Mouse (Mus musculus): ENCODE measurements at regions not wholly inside any gene's neighbourhood (a gene's known extent, or its start where the extent isn't known, plus 50 kb on each side); places are given as distances from the start of the nearest gene placed in this dataset.

DNA sequence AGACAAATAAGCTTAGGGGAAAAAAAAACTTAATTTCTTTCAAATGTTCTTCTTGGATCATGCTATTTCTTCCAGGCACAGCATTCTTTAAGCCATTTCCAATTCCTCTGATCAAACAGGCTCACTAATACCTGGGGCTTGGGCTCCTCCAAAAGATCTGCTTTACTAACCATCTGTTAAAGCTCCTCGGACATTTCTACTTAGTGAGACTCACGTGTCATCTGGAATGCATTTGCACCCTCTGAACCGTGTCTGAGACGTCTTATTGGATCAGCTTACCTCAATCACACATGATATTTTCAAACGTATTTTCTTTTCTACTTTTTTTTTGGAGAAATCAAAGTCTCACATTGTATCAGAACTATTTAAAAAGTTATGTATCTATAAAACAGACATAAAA, 132.4 kb downstream of the Npr3 start:
- TF ChIP-seq CTCF (IDR thresholded peaks at IDR 0.05): no peak
- no peak for TF ChIP-seq EP300 (IDR thresholded peaks at IDR 0.05)
- DNase-seq (ENCODE audit: low spot score): no peak
- Histone ChIP-seq H3K27ac (ENCODE audit: low read length) (no peak overlapping the region), H3K27me3 (replicated peaks; ENCODE audit: insufficient read depth, low read length) (no peaks in the 10 kb centered on the region), H3K4me3 (ENCODE audit: low read depth, low read length) (no peak overlapping the region), H3K9me3 (ENCODE audit: low read length) (no peaks in the 10 kb centered on the region), H3K36me3 (ENCODE audit: insufficient read depth, low read length) (no peaks in the 10 kb centered on the region), H3K9ac (replicated peaks; ENCODE audit: low read depth) (no peak overlapping the region), H3K4me2 (replicated peaks; ENCODE audit: low read depth, low read length) (no peak overlapping the region), H3K4me1 (ENCODE audit: insufficient read depth, low read depth, low read length) (no peaks in the 10 kb centered on the region)
- 64% methylated on average over 5 of the region's 5 CpGs for WGBS
- no peak for ATAC-seq

DNA sequence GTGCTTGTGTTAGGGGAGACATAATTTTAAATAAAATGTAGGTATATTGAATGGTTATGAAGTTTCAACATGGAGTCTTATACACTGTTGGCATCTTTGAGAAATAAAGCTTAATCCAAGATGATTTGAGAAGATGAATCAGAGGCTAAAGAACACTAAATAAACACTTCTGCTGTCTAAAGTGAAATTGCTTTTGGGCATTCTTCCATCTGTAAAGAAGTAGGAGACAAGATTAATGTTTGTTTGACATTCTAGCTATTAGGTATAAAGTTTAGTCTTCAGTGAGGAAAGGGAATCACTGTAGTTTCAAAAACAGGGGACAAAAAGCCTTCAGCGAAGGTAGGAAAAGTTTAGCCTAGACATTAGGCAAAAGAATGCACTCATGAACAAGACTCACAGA, 136.5 kb downstream of the Npr3 start:
- Histone ChIP-seq H3K36me3 (ENCODE audit: insufficient read depth, low read length) (no peaks in the 10 kb centered on the region), H3K27me3 (replicated peaks; ENCODE audit: insufficient read depth, low read length) (no peaks in the 10 kb centered on the region), H3K4me3 (ENCODE audit: low read depth, low read length) (no peak overlapping the region), H3K9me3 (ENCODE audit: low read length) (no peaks in the 10 kb centered on the region), H3K4me2 (replicated peaks; ENCODE audit: low read depth, low read length) (no peak overlapping the region), H3K9ac (replicated peaks; ENCODE audit: low read depth) (no peak overlapping the region), H3K4me1 (ENCODE audit: insufficient read depth, low read depth, low read length) (no peaks in the 10 kb centered on the region), H3K27ac (ENCODE audit: low read length) (no peak overlapping the region)
- ATAC-seq (no peak), DNase-seq (ENCODE audit: low spot score) (no peak)
- 79% methylated on average over 1 of the region's 1 CpGs for WGBS
- TF ChIP-seq EP300 (IDR thresholded peaks at IDR 0.05) (no peak), CTCF (IDR thresholded peaks at IDR 0.05) (no peak)

DNA sequence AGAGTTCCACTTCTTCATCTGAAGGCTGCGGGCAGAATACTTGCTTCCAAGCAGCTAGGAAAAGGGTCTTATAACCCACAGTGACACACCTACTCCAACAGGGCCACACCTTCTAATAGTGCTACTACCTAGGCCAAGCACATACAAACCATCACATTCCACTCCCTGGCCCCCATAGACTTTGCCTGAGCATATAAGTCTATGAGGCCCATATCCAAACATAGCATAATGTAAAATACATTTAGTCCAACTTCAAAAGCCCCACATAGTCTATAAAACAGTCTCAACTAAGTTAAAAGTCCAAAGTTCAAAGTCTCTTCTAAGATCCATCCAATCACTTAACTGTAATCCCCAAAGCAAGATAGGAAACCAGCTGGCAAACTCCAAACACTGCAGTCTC, 149.1 kb downstream of the Npr3 start:
- no peaks in the 10 kb centered on the region for H3K27me3 ChIP-seq (replicated peaks; ENCODE audit: insufficient read depth, low read length)
- TF ChIP-seq CTCF (IDR thresholded peaks at IDR 0.05) (no peak), EP300 (IDR thresholded peaks at IDR 0.05) (no peak)
- ATAC-seq: no peak
- H3K4me2 ChIP-seq (replicated peaks; ENCODE audit: low read depth, low read length): no peak overlapping the region
- no peaks in the 10 kb centered on the region for H3K4me1 ChIP-seq (ENCODE audit: insufficient read depth, low read depth, low read length)
- H3K27ac ChIP-seq (ENCODE audit: low read length): no peak overlapping the region
- no peak overlapping the region for H3K9ac ChIP-seq (replicated peaks; ENCODE audit: low read depth)
- H3K36me3 ChIP-seq (ENCODE audit: insufficient read depth, low read length): no peaks in the 10 kb centered on the region
- 95% methylated on average over 1 of the region's 1 CpGs for WGBS
- no peak overlapping the region for H3K4me3 ChIP-seq (ENCODE audit: low read depth, low read length)
- no peak for DNase-seq (ENCODE audit: low spot score)
- no peaks in the 10 kb centered on the region for H3K9me3 ChIP-seq (ENCODE audit: low read length)

DNA sequence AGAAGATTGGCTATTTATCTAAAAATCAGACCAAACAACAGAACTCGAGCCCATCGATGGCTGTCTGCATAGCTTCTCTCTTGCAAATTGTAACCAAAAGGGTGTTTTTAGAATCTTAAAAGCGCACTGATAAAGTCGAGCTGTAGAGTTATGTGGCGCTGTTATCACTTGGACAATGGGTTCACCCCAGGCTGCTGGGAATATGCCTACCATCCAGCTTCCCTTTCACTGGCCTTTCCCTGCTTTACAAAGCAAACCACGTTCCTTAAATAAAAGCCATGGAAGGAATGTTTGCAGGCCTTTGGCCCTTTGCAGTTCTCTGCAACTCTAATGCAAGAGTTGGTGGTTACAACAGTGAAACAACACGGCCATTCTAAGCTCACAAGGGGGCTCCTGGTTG, 150.3 kb downstream of the Npr3 start:
- H3K27me3 ChIP-seq (replicated peaks; ENCODE audit: insufficient read depth, low read length): no peaks in the 10 kb centered on the region
- H3K36me3 ChIP-seq (ENCODE audit: insufficient read depth, low read length): no peaks in the 10 kb centered on the region
- no peak overlapping the region for H3K4me2 ChIP-seq (replicated peaks; ENCODE audit: low read depth, low read length)
- ATAC-seq (no peak), DNase-seq (ENCODE audit: low spot score) (no peak)
- H3K27ac ChIP-seq (ENCODE audit: low read length): no peak overlapping the region
- no peaks in the 10 kb centered on the region for H3K4me1 ChIP-seq (ENCODE audit: insufficient read depth, low read depth, low read length)
- H3K9ac ChIP-seq (replicated peaks; ENCODE audit: low read depth): no peak overlapping the region
- no peaks in the 10 kb centered on the region for H3K9me3 ChIP-seq (ENCODE audit: low read length)
- TF ChIP-seq EP300 (IDR thresholded peaks at IDR 0.05): no peak
- TF ChIP-seq CTCF (IDR thresholded peaks at IDR 0.05): no peak
- 71% methylated on average over 7 of the region's 7 CpGs for WGBS
- no peak overlapping the region for H3K4me3 ChIP-seq (ENCODE audit: low read depth, low read length)

DNA sequence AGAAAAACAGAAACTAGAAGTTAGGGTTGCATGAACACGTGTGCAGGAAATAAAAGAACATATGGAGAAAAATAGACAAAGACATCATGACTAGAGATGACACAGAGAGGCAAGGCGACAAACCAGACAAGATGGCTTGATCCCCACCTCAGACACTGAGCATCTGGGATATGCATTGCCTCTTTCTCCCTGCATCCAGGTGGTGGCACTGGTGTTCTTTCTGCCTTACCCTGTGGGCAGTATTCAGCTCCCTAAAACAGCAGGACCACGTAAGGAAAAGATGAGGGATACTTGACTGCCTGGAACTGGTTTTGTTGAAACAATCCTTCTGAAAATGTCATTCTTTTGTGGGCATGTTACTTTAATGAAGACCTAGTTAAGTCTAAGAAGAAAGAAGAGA, 153.9 kb downstream of the Npr3 start:
- peak; percentile 78 for ATAC-seq
- DNase-seq (ENCODE audit: low spot score): peak; percentile 79
- H3K4me2 ChIP-seq (replicated peaks; ENCODE audit: low read depth, low read length): no peak overlapping the region
- WGBS: 17% methylated on average over 3 of the region's 3 CpGs
- no peak overlapping the region for H3K27ac ChIP-seq (ENCODE audit: low read length)
- TF ChIP-seq EP300 (IDR thresholded peaks at IDR 0.05) (no peak), CTCF (IDR thresholded peaks at IDR 0.05) (peak; percentile 97)
- H3K4me3 ChIP-seq (ENCODE audit: low read depth, low read length): no peak overlapping the region
- H3K9me3 ChIP-seq (ENCODE audit: low read length): no peaks in the 10 kb centered on the region
- H3K4me1 ChIP-seq (ENCODE audit: insufficient read depth, low read depth, low read length): no peaks in the 10 kb centered on the region
- H3K9ac ChIP-seq (replicated peaks; ENCODE audit: low read depth): no peak overlapping the region
- H3K27me3 ChIP-seq (replicated peaks; ENCODE audit: insufficient read depth, low read length): no peaks in the 10 kb centered on the region
- H3K36me3 ChIP-seq (ENCODE audit: insufficient read depth, low read length): no peaks in the 10 kb centered on the region

DNA sequence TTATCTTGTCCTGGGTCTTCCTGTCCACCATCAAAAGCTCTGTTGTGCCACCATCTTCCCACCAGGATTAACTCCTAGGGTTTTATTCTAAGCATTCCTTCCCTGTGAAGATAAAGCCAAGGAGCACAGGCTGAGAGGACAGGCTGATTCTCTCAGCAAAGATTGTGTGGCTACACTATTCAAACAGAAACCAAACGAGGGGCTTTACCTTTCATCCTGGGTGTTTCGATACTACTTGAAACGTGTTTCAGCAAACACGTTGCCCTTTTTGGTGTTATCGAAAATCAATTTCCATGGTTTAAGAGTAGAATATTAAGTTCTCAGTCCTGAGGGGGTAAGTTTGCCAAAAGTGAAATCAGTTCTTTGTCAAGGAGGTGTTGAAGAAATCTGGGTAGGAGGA, 156.2 kb downstream of the Npr3 start:
- Histone ChIP-seq H3K9me3 (ENCODE audit: low read length) (no peaks in the 10 kb centered on the region), H3K4me3 (ENCODE audit: low read depth, low read length) (no peak overlapping the region), H3K27me3 (replicated peaks; ENCODE audit: insufficient read depth, low read length) (no peaks in the 10 kb centered on the region), H3K27ac (ENCODE audit: low read length) (no peak overlapping the region), H3K36me3 (ENCODE audit: insufficient read depth, low read length) (no peaks in the 10 kb centered on the region), H3K4me1 (ENCODE audit: insufficient read depth, low read depth, low read length) (no peaks in the 10 kb centered on the region), H3K9ac (replicated peaks; ENCODE audit: low read depth) (no peak overlapping the region), H3K4me2 (replicated peaks; ENCODE audit: low read depth, low read length) (no peak overlapping the region)
- TF ChIP-seq CTCF (IDR thresholded peaks at IDR 0.05) (no peak), EP300 (IDR thresholded peaks at IDR 0.05) (no peak)
- no peak for DNase-seq (ENCODE audit: low spot score)
- 66% methylated on average over 5 of the region's 5 CpGs for WGBS
- no peak for ATAC-seq

DNA sequence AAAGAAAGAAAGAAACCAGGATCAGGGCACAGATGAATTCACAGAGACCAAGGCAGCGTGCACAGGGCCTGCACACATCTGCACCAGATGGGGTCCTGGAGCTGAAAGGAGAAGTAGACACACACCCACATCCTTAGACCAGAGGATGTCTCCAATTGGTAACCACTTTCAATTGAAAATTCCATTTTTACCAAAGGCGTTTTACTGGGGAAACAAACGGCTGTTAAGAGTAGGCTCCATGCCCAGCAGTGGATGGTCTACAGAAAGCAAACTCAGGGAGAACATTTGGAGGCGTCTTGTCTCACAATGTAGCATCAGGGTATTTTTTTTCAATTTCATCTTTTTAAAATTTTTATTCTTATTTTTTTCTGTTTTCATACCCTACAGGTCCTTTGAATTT, 157.6 kb downstream of the Npr3 start:
- Histone ChIP-seq H3K4me2 (replicated peaks; ENCODE audit: low read depth, low read length) (no peak overlapping the region), H3K27ac (ENCODE audit: low read length) (no peak overlapping the region), H3K27me3 (replicated peaks; ENCODE audit: insufficient read depth, low read length) (no peaks in the 10 kb centered on the region), H3K9me3 (ENCODE audit: low read length) (no peaks in the 10 kb centered on the region), H3K36me3 (ENCODE audit: insufficient read depth, low read length) (no peaks in the 10 kb centered on the region), H3K9ac (replicated peaks; ENCODE audit: low read depth) (no peak overlapping the region), H3K4me3 (ENCODE audit: low read depth, low read length) (no peak overlapping the region), H3K4me1 (ENCODE audit: insufficient read depth, low read depth, low read length) (no peaks in the 10 kb centered on the region; the same call in 1 of the 2 replicates)
- ATAC-seq (no peak), DNase-seq (ENCODE audit: low spot score) (no peak)
- WGBS: 84% methylated on average over 4 of the region's 4 CpGs
- TF ChIP-seq EP300 (IDR thresholded peaks at IDR 0.05) (no peak), CTCF (IDR thresholded peaks at IDR 0.05) (no peak)
